Mouse (Mus musculus) embryonic facial prominence, embryonic 15.5 days (tissue): ENCODE data around the gene 4833423E24Rik. TPM values are rescaled to one million over a fixed set of nuclear protein-coding genes. Genes with fewer than 3 reads are reported as not detected.

Source experiments
- ATAC-seq: fragments of 200-750 bp; cut with Nextera tagmentation; 2 replicates; pipeline ENCODE4 v1.8.0; 2017; ENCODE audit warnings: low read depth, moderate TSS enrichment; ENCODE audit not compliant: insufficient number of reproducible peaks, low FRiP score, low TSS enrichment
- H3K27ac ChIP-seq: fragments of 300-500 bp; sonication (generic); replicated peaks from 2 replicates; pipeline ENCODE4 v1.5.1; 2015; ENCODE audit warnings: mild to moderate bottlenecking, inconsistent platforms
- H3K27me3 ChIP-seq: fragments of 300-500 bp; sonication (generic); 2 replicates; pipeline ENCODE4 v1.6.1; 2015; ENCODE audit warnings: inconsistent platforms
- H3K36me3 ChIP-seq: fragments of 300-500 bp; sonication (generic); 2 replicates; pipeline ENCODE4 v1.6.1; 2015; ENCODE audit warnings: mild to moderate bottlenecking, inconsistent platforms
- H3K4me1 ChIP-seq: fragments of 300-500 bp; sonication (generic); 2 replicates; pipeline ENCODE4 v1.6.1; 2015; ENCODE audit warnings: inconsistent platforms
- H3K4me2 ChIP-seq: fragments of 300-500 bp; sonication (generic); replicated peaks from 2 replicates; pipeline ENCODE4 v1.6.1; 2015; ENCODE audit warnings: mild to moderate bottlenecking, inconsistent platforms
- H3K4me3 ChIP-seq: fragments of 300-500 bp; sonication (generic); replicated peaks from 2 replicates; pipeline ENCODE4 v1.5.1; 2015; ENCODE audit warnings: mild to moderate bottlenecking, inconsistent platforms
- H3K9ac ChIP-seq: fragments of 300-500 bp; sonication (generic); 2 replicates; pipeline ENCODE4 v1.6.1; 2015; ENCODE audit warnings: inconsistent platforms
- H3K9me3 ChIP-seq: fragments of 300-500 bp; sonication (generic); replicated peaks from 2 replicates; pipeline ENCODE4 v1.6.1; 2016; ENCODE audit warnings: inconsistent platforms
- WGBS: fragments of 180-500 bp; shearing (Covaris S2); methylation state at CpG from one replicate; pipeline ENCODE4 v1.1.7; 2015; 5-methylcytosine and 5-hydroxymethylcytosine counted together
- polyA plus RNA-seq: library from polyadenylated mRNA; unstranded; fragments of >200 nt; fragmentation: Nextera tagmentation; extraction: Ambion mirVana; gene quantifications from 2 replicates; pipeline ENCODE4 v1.2.1, GENCODE M21; 2015

Gene 4833423E24Rik
- polyA plus RNA-seq = 10.8 and 11.9 TPM in 2 replicates

- Histone ChIP-seq H3K9me3 (no peaks in the 10 kb centered on the region), H3K4me3 (peak within 1 kb of the TSS; percentile 21), H3K4me1 (no peaks in the 10 kb centered on the region), H3K36me3 (no peaks in the 10 kb centered on the region), H3K4me2 (0 out of 2 replicates have a peak within 1 kb of the TSS, but pooled peaks have one; percentile 2), H3K9ac (no peak within 1 kb of the TSS), H3K27me3 (no peaks in the 10 kb centered on the region), H3K27ac (no peak within 1 kb of the TSS)
- WGBS = 14% methylated on average over 4 of the region's 4 CpGs
- ATAC-seq = 0 out of 2 replicates have a peak, but pooled peaks have one; percentile 29
These were observed at the start of gene 4833423E24Rik for GRCm38 (mm10) chr2:85518879-85519278. Gene 4833423E24Rik (minus strand): TSS chr2:85519024.

GRCm38 (mm10) chr2:85561187-85561586 is 42.4 kb upstream of the 4833423E24Rik start:
- no peaks in the 10 kb centered on the region for H3K4me1 ChIP-seq
- H3K27me3 ChIP-seq = no peaks in the 10 kb centered on the region
- H3K9me3 ChIP-seq = no peaks in the 10 kb centered on the region
- no peak overlapping the region for H3K4me2 ChIP-seq
- H3K27ac ChIP-seq = no peak overlapping the region
- ATAC-seq = no peak
- no peak overlapping the region for H3K4me3 ChIP-seq
- 20% methylated on average over 4 of the region's 4 CpGs for WGBS
- H3K36me3 ChIP-seq = no peaks in the 10 kb centered on the region
- no peak overlapping the region for H3K9ac ChIP-seq

GRCm38 (mm10) chr2:85560226-85560625 is 41.4 kb upstream of the 4833423E24Rik start:
- H3K27me3 ChIP-seq = no peaks in the 10 kb centered on the region
- no peak overlapping the region for H3K4me2 ChIP-seq
- no peak overlapping the region for H3K4me3 ChIP-seq
- 56% methylated on average over 4 of the region's 4 CpGs for WGBS
- no peak overlapping the region for H3K9ac ChIP-seq
- ATAC-seq = no peak
- H3K36me3 ChIP-seq = no peaks in the 10 kb centered on the region
- H3K4me1 ChIP-seq = no peaks in the 10 kb centered on the region
- H3K27ac ChIP-seq = no peak overlapping the region
- no peaks in the 10 kb centered on the region for H3K9me3 ChIP-seq

GRCm38 (mm10) chr2:85554806-85555205 is 36.0 kb upstream of the 4833423E24Rik start:
- Histone ChIP-seq H3K4me2 (no peak overlapping the region), H3K36me3 (no peaks in the 10 kb centered on the region), H3K27me3 (no peaks in the 10 kb centered on the region), H3K9ac (no peak overlapping the region), H3K27ac (no peak overlapping the region), H3K4me1 (no peaks in the 10 kb centered on the region), H3K4me3 (no peak overlapping the region), H3K9me3 (no peaks in the 10 kb centered on the region)
- ATAC-seq = no peak
- 52% methylated on average over 1 of the region's 1 CpGs for WGBS

DNA sequence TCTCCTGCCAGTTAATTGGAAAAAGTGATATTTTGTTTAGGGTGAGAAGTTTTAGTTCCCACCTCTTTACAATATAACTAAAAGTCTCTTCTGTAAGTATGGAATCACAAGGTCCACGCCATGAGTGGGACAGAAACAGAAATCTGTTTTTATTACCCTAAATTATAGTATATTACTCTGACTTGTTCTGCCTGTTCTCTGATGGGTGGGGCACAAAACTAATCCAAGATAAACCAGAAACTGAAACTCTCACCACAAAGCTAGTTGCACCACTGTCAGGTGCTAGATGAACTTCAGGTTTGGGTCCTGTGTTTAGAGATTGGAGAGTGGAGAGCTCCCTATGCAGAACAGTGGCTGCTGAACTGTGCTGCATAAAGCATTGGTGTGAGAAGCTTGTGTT is 15.1 kb upstream of the 4833423E24Rik start:
- no peak overlapping the region for H3K4me2 ChIP-seq
- H3K36me3 ChIP-seq = no peaks in the 10 kb centered on the region
- H3K27ac ChIP-seq = no peak overlapping the region
- H3K9ac ChIP-seq = no peak overlapping the region
- 67% methylated on average over 1 of the region's 1 CpGs for WGBS
- H3K27me3 ChIP-seq = no peaks in the 10 kb centered on the region
- ATAC-seq = no peak
- no peak overlapping the region for H3K4me3 ChIP-seq
- H3K9me3 ChIP-seq = no peaks in the 10 kb centered on the region
- no peaks in the 10 kb centered on the region for H3K4me1 ChIP-seq

DNA sequence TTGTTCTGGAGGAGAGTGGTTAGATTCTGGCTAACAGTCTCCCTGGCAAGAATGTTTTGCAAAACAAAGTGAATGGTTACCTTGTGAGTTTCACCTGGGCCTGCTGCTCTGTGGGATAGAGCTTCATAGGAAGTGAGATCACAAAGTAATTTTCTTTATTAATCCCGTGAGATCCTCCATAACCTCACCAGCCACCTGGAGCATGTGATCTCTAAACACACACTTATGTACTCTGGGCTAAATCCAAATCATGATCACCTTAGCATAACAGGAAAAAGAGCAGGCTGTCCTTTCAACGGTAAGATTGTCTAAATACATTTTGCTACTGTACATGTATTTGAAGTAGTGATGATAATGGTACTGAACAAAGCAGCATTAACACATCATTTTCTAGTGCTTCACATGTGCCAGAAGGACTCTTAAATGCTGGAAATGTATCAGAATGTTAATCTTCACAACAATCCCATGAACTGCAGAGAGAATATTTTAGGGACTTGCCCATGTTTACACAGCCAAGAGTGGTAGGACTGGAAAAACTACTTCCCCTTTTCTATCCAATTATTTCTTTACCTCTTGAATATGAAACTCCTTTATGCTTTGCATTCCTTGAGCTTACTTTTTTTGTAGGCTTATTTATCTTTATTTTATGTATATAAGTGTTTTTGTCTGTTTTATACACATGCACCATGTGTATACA is 13.4 kb upstream of the 4833423E24Rik start:
- Histone ChIP-seq H3K4me1 (no peaks in the 10 kb centered on the region), H3K27ac (peak overlapping the region; percentile 53), H3K9me3 (no peaks in the 10 kb centered on the region), H3K27me3 (no peaks in the 10 kb centered on the region), H3K4me2 (no peak overlapping the region), H3K36me3 (no peaks in the 10 kb centered on the region), H3K4me3 (no peak overlapping the region), H3K9ac (no peak overlapping the region)
- WGBS = 64% methylated on average over 2 of the region's 2 CpGs
- ATAC-seq = no peak

DNA sequence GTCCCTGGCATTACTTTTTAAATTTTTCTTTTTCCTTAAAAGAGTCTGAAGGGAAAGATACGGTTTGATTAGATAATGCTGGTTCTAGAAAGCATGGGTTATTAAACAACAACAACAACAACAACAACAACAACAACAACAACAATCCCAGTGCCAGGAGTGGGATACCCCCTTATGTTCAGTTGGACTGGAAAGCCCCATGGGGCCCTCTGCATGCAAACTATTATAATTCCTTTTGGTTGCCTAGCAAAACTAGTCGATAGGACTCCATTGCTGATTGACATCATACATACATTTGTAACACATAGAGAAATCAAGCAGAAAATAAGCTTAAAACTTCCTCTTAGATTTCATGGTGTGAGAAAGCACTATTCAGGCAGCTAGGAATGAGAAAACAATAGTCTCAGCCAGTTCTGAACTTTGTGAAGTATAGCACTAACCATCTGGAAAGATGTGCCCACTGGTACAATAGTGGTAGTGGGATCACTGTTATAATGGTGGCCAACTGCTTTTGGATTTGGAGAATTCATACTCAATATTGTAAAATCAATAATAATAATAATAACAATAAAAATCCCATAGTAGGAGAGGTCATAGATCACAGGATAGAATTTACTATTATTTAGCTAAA is 4.2 kb upstream of the 4833423E24Rik start:
- WGBS = 69% methylated on average over 2 of the region's 2 CpGs
- Histone ChIP-seq H3K27me3 (no peaks in the 10 kb centered on the region), H3K27ac (no peak overlapping the region), H3K4me2 (no peak overlapping the region), H3K9me3 (no peaks in the 10 kb centered on the region), H3K9ac (no peak overlapping the region), H3K4me1 (no peaks in the 10 kb centered on the region), H3K4me3 (no peak overlapping the region), H3K36me3 (no peaks in the 10 kb centered on the region)
- no peak for ATAC-seq

- Histone ChIP-seq H3K27ac (no peak overlapping the region), H3K4me1 (no peaks in the 10 kb centered on the region), H3K9ac (no peak overlapping the region), H3K4me2 (0 out of 2 replicates have a peak overlapping the region, but pooled peaks have one; percentile 2), H3K36me3 (no peaks in the 10 kb centered on the region), H3K27me3 (no peaks in the 10 kb centered on the region), H3K4me3 (peak overlapping the region; percentile 21), H3K9me3 (no peaks in the 10 kb centered on the region)
- 78% methylated on average over 10 of the region's 10 CpGs for WGBS
- ATAC-seq = no peak
These were observed 532 bp downstream of the 4833423E24Rik start for GRCm38 (mm10) chr2:85518292-85518691.

DNA sequence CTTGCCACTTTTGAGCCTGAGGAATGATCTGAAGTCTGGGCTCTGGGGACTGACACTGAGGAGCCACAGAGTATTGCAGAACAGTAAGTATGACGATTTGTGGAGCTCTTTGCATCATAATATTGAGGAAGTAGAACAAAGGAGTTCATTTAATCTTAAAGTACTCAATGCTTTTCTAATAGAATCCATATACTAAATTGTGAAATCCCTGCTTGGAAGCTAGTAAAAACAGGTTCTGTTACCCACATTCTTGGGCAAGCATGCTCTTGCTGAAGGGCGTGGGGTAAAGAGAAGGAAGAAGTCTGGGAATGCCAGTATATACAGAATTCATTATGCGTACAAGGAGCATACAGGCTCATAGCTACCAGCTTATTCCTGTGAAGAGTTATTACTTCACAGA is 8.4 kb downstream of the 4833423E24Rik start:
- no peak for ATAC-seq
- Histone ChIP-seq H3K9ac (no peak overlapping the region), H3K4me2 (no peak overlapping the region), H3K9me3 (no peaks in the 10 kb centered on the region), H3K36me3 (no peaks in the 10 kb centered on the region), H3K27me3 (no peaks in the 10 kb centered on the region), H3K4me1 (no peaks in the 10 kb centered on the region), H3K27ac (no peak overlapping the region; the same call in 1 of the 2 replicates), H3K4me3 (no peak overlapping the region)
- WGBS = 45% methylated on average over 3 of the region's 3 CpGs

DNA sequence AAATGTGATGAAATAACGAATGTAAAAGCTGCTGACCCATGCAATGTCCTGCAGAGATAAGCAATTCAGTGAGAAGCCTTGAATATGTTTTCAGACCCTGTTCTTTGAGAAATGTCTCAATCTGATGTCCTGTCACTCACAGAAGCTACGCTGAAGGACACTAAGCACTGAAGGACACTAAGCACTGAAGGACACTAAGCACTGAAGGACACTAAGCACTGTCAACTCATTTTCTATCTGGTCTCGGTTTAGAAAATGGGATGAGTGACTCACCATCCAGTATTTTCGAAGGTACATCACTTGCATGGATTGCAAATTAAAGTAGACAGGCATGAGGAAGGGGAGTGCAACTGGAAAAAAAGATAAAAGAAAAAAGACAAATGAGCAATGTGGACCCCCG is 28.4 kb downstream of the 4833423E24Rik start:
- Histone ChIP-seq H3K36me3 (no peaks in the 10 kb centered on the region), H3K4me2 (no peak overlapping the region), H3K9me3 (no peaks in the 10 kb centered on the region), H3K4me1 (no peaks in the 10 kb centered on the region), H3K27me3 (no peaks in the 10 kb centered on the region), H3K9ac (no peak overlapping the region), H3K4me3 (no peak overlapping the region), H3K27ac (no peak overlapping the region)
- 74% methylated on average over 5 of the region's 5 CpGs for WGBS
- no peak for ATAC-seq

DNA sequence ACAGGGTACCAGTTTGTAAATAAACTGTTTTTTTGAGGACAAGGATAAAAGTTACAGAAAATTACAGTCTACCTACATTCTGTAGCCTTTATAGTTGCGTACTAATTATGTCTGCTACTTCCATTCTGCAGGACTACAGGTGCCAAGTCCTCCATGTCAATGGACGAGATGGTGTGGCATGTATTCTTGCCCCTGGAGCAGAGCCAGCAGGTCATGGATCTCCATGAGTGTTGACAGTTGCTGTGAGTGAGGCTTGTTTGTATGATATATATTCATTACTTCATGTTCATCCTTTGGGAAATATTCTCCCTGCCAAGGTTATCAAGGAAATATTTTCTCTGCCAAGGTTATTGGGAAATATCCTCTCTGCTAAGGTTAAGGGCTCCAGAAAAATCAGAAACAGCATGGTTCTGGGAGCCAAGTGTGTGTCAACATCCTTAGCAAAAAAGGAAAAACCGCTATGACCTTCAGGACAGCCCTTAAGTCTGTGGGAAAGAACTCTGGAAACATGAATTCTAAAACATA is 52.0 kb downstream of the 4833423E24Rik start:
- ATAC-seq = no peak

More for the DNA sequence above, 52.0 kb downstream of the 4833423E24Rik start:
- Histone ChIP-seq H3K4me1 (no peaks in the 10 kb centered on the region), H3K27me3 (no peaks in the 10 kb centered on the region), H3K9me3 (no peaks in the 10 kb centered on the region), H3K4me3 (no peak overlapping the region), H3K9ac (no peak overlapping the region), H3K4me2 (no peak overlapping the region), H3K27ac (no peak overlapping the region), H3K36me3 (no peaks in the 10 kb centered on the region)
- WGBS = 68% methylated on average over 3 of the region's 3 CpGs
